Mouse (Mus musculus): ENCODE measurements around the gene Slfn1.

- TF ChIP-seq MAZ (IDR thresholded peaks at IDR 0.05; ENCODE audit: low read depth, low read length) (no peak), POLR2A (IDR thresholded peaks at IDR 0.05; ENCODE audit: low read depth, low read length) (no peak), CTCF (conservative IDR thresholded peaks at IDR 0.05 in 1 of 2, IDR thresholded peaks at IDR 0.05 in 1 of 2; ENCODE audit: low read depth in 2 of 2, low read length in 2 of 2) (no peak), ZKSCAN1 (IDR thresholded peaks at IDR 0.05; ENCODE audit: borderline replicate concordance, low read depth, low read length) (no peak), JUND (conservative IDR thresholded peaks at IDR 0.05; ENCODE audit: low read depth, low read length) (no peak), RCOR1 (conservative IDR thresholded peaks at IDR 0.05; ENCODE audit: low read depth, low read length) (no peak), UBTF (IDR thresholded peaks at IDR 0.05; ENCODE audit: low read depth, low read length) (no peak), MEF2A (IDR thresholded peaks at IDR 0.05; ENCODE audit: borderline replicate concordance, low read depth, low read length) (no peak), POLR2AphosphoS2 (IDR thresholded peaks at IDR 0.05; ENCODE audit: low read depth, low read length) (no peak), MAX (IDR thresholded peaks at IDR 0.05; ENCODE audit: low read length) (0 out of 2 replicates have a peak, but pooled peaks have one; percentile 34)
Measured at GRCm38 (mm10) chr11:83116597-83117227, at the start of gene Slfn1.
